Mouse (Mus musculus): ENCODE measurements around the gene Rab33b.

DNA sequence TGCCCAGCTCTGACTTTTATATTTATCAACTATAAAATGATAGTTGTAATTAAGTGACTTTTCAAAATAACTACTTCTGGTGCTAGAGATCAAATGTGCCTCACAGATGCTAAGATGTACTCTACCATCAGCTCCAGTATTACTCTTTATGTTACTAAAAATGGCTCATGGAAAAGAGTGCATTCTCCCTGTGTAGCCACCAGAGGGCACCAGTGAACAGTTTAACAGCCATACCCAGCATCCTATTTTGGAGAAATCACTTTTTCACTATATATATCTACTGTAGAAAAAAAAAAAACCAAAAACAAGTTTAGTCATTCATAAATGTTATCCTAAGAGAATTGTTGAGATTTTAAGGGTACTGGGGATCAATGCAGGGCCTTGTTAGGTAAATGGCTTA is 2.7 kb upstream of the Rab33b start:
- TF ChIP-seq CTCF (conservative IDR thresholded peaks at IDR 0.05; ENCODE audit: low read length) = peak; percentile 76
- no peak for TF ChIP-seq POU5F1 (IDR thresholded peaks at IDR 0.05; ENCODE audit: borderline replicate concordance, low read length)
- no peak for TF ChIP-seq NANOG (IDR thresholded peaks at IDR 0.05; ENCODE audit: borderline replicate concordance, low read length)
